ENCODE assay signal across 8 mouse cellular contexts in genomic region chr8:6572066-6572665, GRCm38 (mm10).
A peak's percentile ranks its signal among the peaks of the same experiment; 100 is the strongest.
DNase-seq lines count a peak whose midpoint lies in the region; ATAC-seq lines count a peak whose summit lies in the region.

No protein-coding gene starts in this region.

- no peak overlapping the region for H3K9ac ChIP-seq in forebrain, embryonic 13.5 days

- no peaks in the 10 kb centered on the region for H3K9me3 ChIP-seq in forebrain, embryonic 13.5 days (replicated peaks)

- peak; percentile 2 for DNase-seq in MEL-GATA-1-ER (ENCODE audit: extremely low read depth, low read depth)
- peak; percentile 36 for DNase-seq in brain, embryonic 18.5 days (ENCODE audit: low read depth, low spot score)
- peak; percentile 12 for DNase-seq in heart, postnatal 25 days (ENCODE audit: low spot score)
- DNase-seq in layer of hippocampus, adult 8-10 months (ENCODE audit: low spot score in 2 of 2) = peak; percentile 50 to 87
- peak; percentile 87 for DNase-seq in lung, postnatal 10 days
- peak; percentile 85 to 89 for DNase-seq in right cerebral cortex, postnatal 10 days (ENCODE audit: low spot score in 2 of 2)
- DNase-seq in urinary bladder, postnatal 10 days (ENCODE audit: low spot score) = peak; percentile 71

- H3K4me1 ChIP-seq in forebrain, embryonic 13.5 days = peaks cover 6% of the 10 kb centered on the region; the same call in 1 of the 2 replicates

- H3K27me3 ChIP-seq in forebrain, embryonic 13.5 days = no peaks in the 10 kb centered on the region

- H3K4me3 ChIP-seq in forebrain, embryonic 13.5 days = no peak overlapping the region

- peak; percentile 87 for ATAC-seq in forebrain, embryonic 13.5 days

- WGBS in forebrain, embryonic 13.5 days = 35% methylated on average over 9 of the region's 9 CpGs

- H3K4me2 ChIP-seq in forebrain, embryonic 13.5 days = no peak overlapping the region

- intact Hi-C loops in heart, postnatal 25 days (cut with DNase I) = no loop called here

- H3K27ac ChIP-seq in forebrain, embryonic 13.5 days = no peak overlapping the region

- H3K36me3 ChIP-seq in forebrain, embryonic 13.5 days (ENCODE audit: poor library complexity, severe bottlenecking) = no peaks in the 10 kb centered on the region

Comparison
In these comparisons a context has a peak if more than half of its experiments do, and no peak if none do; other contexts are left out.
1. DNase-seq: peak in every context shown above with its lines; median percentile 87 in lung, postnatal 10 days; 87 in right cerebral cortex, postnatal 10 days; 71 in urinary bladder, postnatal 10 days; 68 in layer of hippocampus, adult 8-10 months; 36 in brain, embryonic 18.5 days; 12 in heart, postnatal 25 days; 2 in MEL-GATA-1-ER.